Mouse (Mus musculus) kidney, adult 10 weeks (tissue): ENCODE data around the gene Uggt1. TPM values are rescaled to one million over a fixed set of nuclear protein-coding genes. Genes with fewer than 3 reads are reported as not detected.

Source experiments
- polyA plus RNA-seq: library from polyadenylated mRNA; stranded (reverse); fragments of 350-450 nt; fragmentation: Illumina TruSeq; extraction: RNeasy Lipid Tissue Mini Kit (QIAGEN cat#74804); gene quantifications from one replicate; pipeline ENCODE4 v1.2.3, GENCODE M21; 2014; ENCODE audit warnings: low read depth, low replicate concordance

Uggt1 gene
- 46.5 TPM for polyA plus RNA-seq

DNA sequence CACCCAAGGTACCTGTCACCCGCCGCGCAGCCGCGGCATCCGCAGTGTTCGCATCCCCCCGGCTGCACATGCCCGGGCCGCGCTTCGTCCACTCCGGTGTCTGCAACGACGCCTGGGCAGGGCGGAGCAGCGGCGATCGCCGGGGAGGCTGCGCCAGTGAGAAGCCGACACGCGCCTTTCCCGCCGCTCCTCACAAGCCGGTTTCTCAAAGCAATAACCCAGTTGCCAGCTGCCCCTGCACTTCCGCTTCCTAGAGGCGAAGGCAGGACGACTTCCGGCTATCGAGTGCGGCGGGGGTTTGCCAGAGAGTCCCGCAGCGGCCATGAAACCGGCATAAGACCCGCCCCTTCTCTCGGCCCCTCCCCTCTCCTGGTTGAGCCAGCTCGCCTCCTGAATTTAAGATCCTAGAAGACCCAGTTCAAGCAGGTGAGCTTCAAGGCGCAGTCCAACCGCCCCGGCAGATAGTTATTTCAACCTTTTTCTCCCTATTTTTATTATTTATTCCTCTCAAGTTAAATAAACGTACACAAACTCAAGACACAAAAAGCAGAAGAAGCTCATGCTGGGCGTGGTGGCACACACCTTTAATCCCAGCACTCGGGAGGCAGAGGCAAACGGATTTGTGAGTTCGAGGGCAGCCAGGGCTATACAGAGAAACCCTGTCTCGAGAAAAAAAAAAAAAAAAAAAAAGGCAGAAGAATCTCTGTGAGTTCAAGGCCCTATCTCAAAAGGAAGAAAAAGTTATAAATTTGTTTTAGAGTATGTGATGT is at the start of gene Uggt1:
Uggt1 (minus strand) TSS at position 663 of the 770 bp plus-strand sequence.

DNA sequence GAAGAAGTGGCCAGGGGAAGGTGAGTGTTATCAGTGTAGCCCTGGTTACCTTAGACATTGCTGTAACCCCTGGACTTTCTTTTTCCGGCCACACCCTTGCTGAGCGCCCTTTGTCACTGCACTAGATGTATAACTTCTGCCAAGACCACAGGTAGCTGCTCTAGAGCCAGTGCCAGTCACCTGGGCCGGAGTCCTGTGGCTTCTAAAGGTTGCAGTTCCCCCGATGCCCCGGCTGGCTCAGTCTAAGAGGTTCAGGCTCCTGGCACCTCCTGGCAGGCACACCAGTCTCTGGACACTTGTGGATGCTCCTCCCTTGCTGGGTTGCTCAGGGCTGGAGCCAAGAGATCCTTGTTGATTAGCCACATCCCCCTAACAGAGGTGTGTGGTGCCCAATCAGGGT is 29.9 kb upstream of the Uggt1 start, which contains the start of gene Neurl3:
Neurl3 (minus strand) TSS at position 225 of the 400 bp plus-strand sequence.

Other genes with a start within 250 kb of the Uggt1 start
- 16.8 TPM for gene Hs6st1, start 176.3 kb downstream of the Uggt1 start, polyA plus RNA-seq
- gene Neurl3, start 30.0 kb upstream of the Uggt1 start, polyA plus RNA-seq: 5.9 TPM
- gene Arid5a, start 63.0 kb upstream of the Uggt1 start, polyA plus RNA-seq: not detected
- gene Kansl3, start 124.5 kb upstream of the Uggt1 start, polyA plus RNA-seq: 13.0 TPM
- 0.36 TPM for gene Fer1l5, start 127.6 kb upstream of the Uggt1 start, polyA plus RNA-seq
- 12.6 TPM for gene Lman2l, start 200.6 kb upstream of the Uggt1 start, polyA plus RNA-seq
- gene Cnnm4, start 226.9 kb upstream of the Uggt1 start, polyA plus RNA-seq: 6.0 TPM